ENCODE assay signal across 23 mouse cellular contexts in the genomic region with DNA sequence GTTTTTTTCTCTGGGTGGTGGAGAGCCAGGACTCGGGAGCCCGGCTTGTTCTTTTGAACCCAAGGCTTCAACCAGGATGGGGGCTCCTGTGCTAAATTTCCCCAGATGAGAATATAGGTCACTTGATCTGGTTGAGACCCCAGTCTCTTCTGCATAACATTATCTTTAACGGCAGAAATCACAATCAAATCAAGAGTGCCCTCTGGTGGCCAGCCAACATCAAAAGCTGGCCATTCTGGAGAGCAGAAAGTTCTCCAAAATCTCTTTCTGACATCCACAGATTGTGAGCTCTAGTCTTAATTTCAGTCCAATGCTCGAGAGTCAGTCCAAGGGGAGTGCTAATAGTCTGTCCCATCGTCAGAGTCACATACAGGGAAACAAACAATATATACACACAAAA. TPM values are rescaled to one million over a fixed set of nuclear protein-coding genes. Genes with fewer than 3 reads are reported as not detected.
A peak's percentile ranks its signal among the peaks of the same experiment; 100 is the strongest.
DNase-seq lines count a peak whose midpoint lies in the region; ATAC-seq and TF ChIP-seq lines count a peak whose summit lies in the region.
"Not testable (repeated sequence)": the region's sequence is repeated elsewhere in the genome, so short reads cannot be mapped to it uniquely, and the experiment has no call there.
"Had no signal": no experiment of that assay in that cellular context is flagged by ENCODE, and none has a peak within 500 bp of the region (broad histone marks: within the 10 kb centered on the region; RNA-seq: fewer than 3 reads in every experiment).

No protein-coding gene starts in this region.

- WGBS in forebrain, postnatal 0 days, result 67% methylated on average over 5 of the region's 5 CpGs
- 75% methylated on average over 5 of the region's 5 CpGs for WGBS in lung, embryonic 14.5 days
- WGBS in midbrain, embryonic 14.5 days, result 76% methylated on average over 5 of the region's 5 CpGs
- WGBS in thymus, adult 2 months, result 76% methylated on average over 5 of the region's 5 CpGs

- H3K4me3 ChIP-seq in bone marrow macrophage, adult 2 months (ENCODE audit: insufficient read depth, low read length); forebrain, postnatal 0 days (ENCODE audit: low read depth, low read length); layer of hippocampus, adult 2 months; lung, embryonic 14.5 days (ENCODE audit: low read depth, low read length); midbrain, embryonic 14.5 days (replicated peaks; ENCODE audit: low read depth, low read length); thymus, adult 2 months (ENCODE audit: control insufficient read depth, insufficient read depth, low read length): not testable (repeated sequence)

- not testable (repeated sequence) for H3K27ac ChIP-seq in bone marrow macrophage, adult 2 months (ENCODE audit: insufficient read depth, low read depth, low read length); forebrain, postnatal 0 days (ENCODE audit: low read depth, low read length); layer of hippocampus, adult 2 months; lung, embryonic 14.5 days (ENCODE audit: low read depth); midbrain, embryonic 14.5 days (replicated peaks; ENCODE audit: low read depth, low read length); thymus, adult 2 months (ENCODE audit: control insufficient read depth, insufficient read depth, low read length)

- not testable (repeated sequence) for H3K4me2 ChIP-seq in forebrain, postnatal 0 days (ENCODE audit: low read depth); lung, embryonic 14.5 days; midbrain, embryonic 14.5 days (ENCODE audit: low read length)

- peak; percentile 19; the same call in 1 of the 2 replicates for TF ChIP-seq CTCF in bone marrow macrophage, adult 2 months (IDR thresholded peaks at IDR 0.05; ENCODE audit: low read depth, low read length)
- TF ChIP-seq CTCF in forebrain, postnatal 0 days (IDR thresholded peaks at IDR 0.05; ENCODE audit: low read depth), result peak; percentile 46
- peak; percentile 64 for TF ChIP-seq CTCF in layer of hippocampus, adult 2 months (conservative IDR thresholded peaks at IDR 0.05)
- TF ChIP-seq CTCF in lung, embryonic 14.5 days (IDR thresholded peaks at IDR 0.05; ENCODE audit: low read depth), result peak; percentile 49
- TF ChIP-seq CTCF in thymus, adult 2 months (IDR thresholded peaks at IDR 0.05; ENCODE audit: borderline replicate concordance, control insufficient read depth, extremely low read depth, insufficient read depth, low read length, poor library complexity), result not testable (repeated sequence)

- not testable (repeated sequence) for H3K27me3 ChIP-seq in forebrain, postnatal 0 days (ENCODE audit: insufficient read depth, low read length); lung, embryonic 14.5 days (ENCODE audit: insufficient read depth, low read length); midbrain, embryonic 14.5 days (ENCODE audit: control insufficient read depth, insufficient read depth, low read length); thymus, adult 2 months (ENCODE audit: control insufficient read depth, insufficient read depth, low read length)

- DNase-seq in forebrain, postnatal 0 days; layer of hippocampus, adult 2 months (ENCODE audit: low spot score in 2 of 2): not testable (repeated sequence)
- DNase-seq in induced T-regulatory cell, adult 2 months (ENCODE audit: low read depth), result peak; percentile 27
- DNase-seq in lung, embryonic 14.5 days, result peak; percentile 36
- DNase-seq in midbrain, embryonic 14.5 days, result peak; percentile 39
- peak; percentile 13 for DNase-seq in thymus, adult 2 months

- ATAC-seq in forebrain, postnatal 0 days; lung, embryonic 14.5 days (ENCODE audit: insufficient read depth); midbrain, embryonic 14.5 days (ENCODE audit: low FRiP score, low TSS enrichment): not testable (repeated sequence)

- not testable (repeated sequence) for H3K9me3 ChIP-seq in forebrain, postnatal 0 days (ENCODE audit: low read length); lung, embryonic 14.5 days (ENCODE audit: low read depth, low read length); midbrain, embryonic 14.5 days (ENCODE audit: control insufficient read depth, low read length)

- not testable (repeated sequence) for H3K9ac ChIP-seq in forebrain, postnatal 0 days; lung, embryonic 14.5 days; midbrain, embryonic 14.5 days (replicated peaks; ENCODE audit: low read length)

- H3K36me3 ChIP-seq in forebrain, postnatal 0 days (ENCODE audit: insufficient read depth); lung, embryonic 14.5 days (ENCODE audit: insufficient read depth); midbrain, embryonic 14.5 days (ENCODE audit: control insufficient read depth, insufficient read depth, low read length); thymus, adult 2 months (ENCODE audit: control insufficient read depth, insufficient read depth, low read length): not testable (repeated sequence)

- not testable (repeated sequence) for TF ChIP-seq POLR2A in bone marrow macrophage, adult 2 months (IDR thresholded peaks at IDR 0.05; ENCODE audit: borderline replicate concordance, low read depth, low read length); thymus, adult 2 months (IDR thresholded peaks at IDR 0.05; ENCODE audit: control insufficient read depth, extremely low read depth, insufficient read depth, low read length, poor library complexity)

- not testable (repeated sequence) for H3K4me1 ChIP-seq in bone marrow macrophage, adult 2 months (ENCODE audit: control insufficient read depth, insufficient read depth, low read length); forebrain, postnatal 0 days (ENCODE audit: insufficient read depth); lung, embryonic 14.5 days (ENCODE audit: insufficient read depth); midbrain, embryonic 14.5 days (ENCODE audit: control insufficient read depth, insufficient read depth, low read length); thymus, adult 2 months (replicated peaks; ENCODE audit: control insufficient read depth, insufficient read depth, low read length)

RNA-seq across cellular contexts. Expression of a gene that starts 7.7 kb away (rescaled TPM):
- polyA plus RNA-seq in bone marrow macrophage, adult 2 months (2012; ENCODE audit: insufficient read depth, insufficient read length, missing spikeins), result not detected in 2 replicates
- not detected in 2 replicates for total RNA-seq in forebrain, postnatal 0 days (2014; rRNA removed)
- not detected in 2 replicates for polyA plus RNA-seq in forebrain, postnatal 0 days (2015; fragmentation: Nextera tagmentation; extraction: Ambion mirVana)
- not detected for total RNA-seq in layer of hippocampus, adult 2 months (2021)
- polyA plus RNA-seq in lung, embryonic 14.5 days (2014; fragmentation: Nextera tagmentation; extraction: Ambion mirVana), result not detected in 2 replicates
- polyA plus RNA-seq in midbrain, embryonic 14.5 days (2014; fragmentation: Nextera tagmentation; extraction: Ambion mirVana), result not detected in 2 replicates
- polyA plus RNA-seq in thymus, adult 2 months (2012; rRNA removed), result 0.13 and 0.62 TPM in 2 replicates
- total RNA-seq: common myeloid progenitor, adult 5-6 weeks; G1E; gastrocnemius, postnatal 10 days; heart, adult 18-20 months; heart, postnatal 25 days had no signal
- polyA plus RNA-seq: activated CD4-positive, CD25-positive, alpha-beta regulatory T cell, adult 4 months; cerebellum, adult 2 months; embryonic facial prominence, embryonic 12.5 days; forebrain, embryonic 11.5 days; forebrain, embryonic 15.5 days; G1E; hindbrain, embryonic 10.5 days; inflammation-experienced regulatory T-cells, adult 6 months had no signal

RNA-seq across cellular contexts. Expression of a gene that starts 33.7 kb away (rescaled TPM):
- 8.4 and 9.5 TPM in 2 replicates for polyA plus RNA-seq in bone marrow macrophage, adult 2 months (2012; ENCODE audit: insufficient read depth, insufficient read length, missing spikeins)
- total RNA-seq in forebrain, postnatal 0 days (2014; rRNA removed), result 52.4 and 58.5 TPM in 2 replicates
- 128 and 145 TPM in 2 replicates for polyA plus RNA-seq in forebrain, postnatal 0 days (2015; fragmentation: Nextera tagmentation; extraction: Ambion mirVana)
- 100 to 1,000 TPM; 101 to 119 TPM for total RNA-seq in layer of hippocampus, adult 2 months (2021)
- polyA plus RNA-seq in lung, embryonic 14.5 days (2014; fragmentation: Nextera tagmentation; extraction: Ambion mirVana), result 13.8 and 14.3 TPM in 2 replicates
- polyA plus RNA-seq in midbrain, embryonic 14.5 days (2014; fragmentation: Nextera tagmentation; extraction: Ambion mirVana), result 101 and 129 TPM in 2 replicates
- polyA plus RNA-seq in thymus, adult 2 months (2012; rRNA removed), result 156 and 176 TPM in 2 replicates

RNA-seq across cellular contexts. Expression of a gene that starts 43.0 kb away (rescaled TPM):
- polyA plus RNA-seq in bone marrow macrophage, adult 2 months (2012; ENCODE audit: insufficient read depth, insufficient read length, missing spikeins), result not detected in 2 replicates
- 0.08 TPM in 1 of 2 replicates, not detected in the other for total RNA-seq in forebrain, postnatal 0 days (2014; rRNA removed)
- 0.06 and 0.09 TPM in 2 replicates for polyA plus RNA-seq in forebrain, postnatal 0 days (2015; fragmentation: Nextera tagmentation; extraction: Ambion mirVana)
- 1 to 10 TPM; 1.2 to 1.3 TPM for total RNA-seq in layer of hippocampus, adult 2 months (2021)
- polyA plus RNA-seq in lung, embryonic 14.5 days (2014; fragmentation: Nextera tagmentation; extraction: Ambion mirVana), result 0.19 TPM in 1 of 2 replicates, not detected in the other
- 0.74 and 1.4 TPM in 2 replicates for polyA plus RNA-seq in midbrain, embryonic 14.5 days (2014; fragmentation: Nextera tagmentation; extraction: Ambion mirVana)
- polyA plus RNA-seq in thymus, adult 2 months (2012; rRNA removed), result 0.19 and 0.38 TPM in 2 replicates
- total RNA-seq: adrenal gland, adult 18-20 months; adrenal gland, postnatal 14 days; gastrocnemius, postnatal 10 days; gastrocnemius, postnatal 4 days; heart, adult 18-20 months; heart, postnatal 25 days had no signal
- polyA plus RNA-seq: G1E, Patski had no signal

RNA-seq across cellular contexts. Expression of a gene that starts 43.7 kb away (rescaled TPM):
- polyA plus RNA-seq in bone marrow macrophage, adult 2 months (2012; ENCODE audit: insufficient read depth, insufficient read length, missing spikeins), result not detected in 2 replicates
- 0.46 and 2.1 TPM in 2 replicates for total RNA-seq in forebrain, postnatal 0 days (2014; rRNA removed)
- polyA plus RNA-seq in forebrain, postnatal 0 days (2015; fragmentation: Nextera tagmentation; extraction: Ambion mirVana), result 0.07 and 0.11 TPM in 2 replicates
- total RNA-seq in layer of hippocampus, adult 2 months (2021), result 10 to 100 TPM; 15.0 to 20.4 TPM
- not detected in 2 replicates for polyA plus RNA-seq in lung, embryonic 14.5 days (2014; fragmentation: Nextera tagmentation; extraction: Ambion mirVana)
- polyA plus RNA-seq in midbrain, embryonic 14.5 days (2014; fragmentation: Nextera tagmentation; extraction: Ambion mirVana), result 5.0 and 5.7 TPM in 2 replicates
- 0.05 and 0.15 TPM in 2 replicates for polyA plus RNA-seq in thymus, adult 2 months (2012; rRNA removed)
- total RNA-seq: adrenal gland, adult 18-20 months; adrenal gland, postnatal 14 days; common myeloid progenitor, adult 5-6 weeks; G1E; gastrocnemius, postnatal 10 days; heart, adult 18-20 months; heart, postnatal 25 days had no signal
- polyA plus RNA-seq: activated CD4-positive, CD25-positive, alpha-beta regulatory T cell, adult 4 months; G1E; inflammation-experienced regulatory T-cells, adult 6 months; Patski had no signal

RNA-seq across cellular contexts. Expression of a gene that starts 50.8 kb away (rescaled TPM):
- 12.0 and 14.6 TPM in 2 replicates for polyA plus RNA-seq in bone marrow macrophage, adult 2 months (2012; ENCODE audit: insufficient read depth, insufficient read length, missing spikeins)
- 2.9 and 4.1 TPM in 2 replicates for total RNA-seq in forebrain, postnatal 0 days (2014; rRNA removed)
- 12.7 and 14.0 TPM in 2 replicates for polyA plus RNA-seq in forebrain, postnatal 0 days (2015; fragmentation: Nextera tagmentation; extraction: Ambion mirVana)
- total RNA-seq in layer of hippocampus, adult 2 months (2021), result 1 to 10 TPM; 2.7 to 4.8 TPM
- 24.9 and 26.0 TPM in 2 replicates for polyA plus RNA-seq in lung, embryonic 14.5 days (2014; fragmentation: Nextera tagmentation; extraction: Ambion mirVana)
- polyA plus RNA-seq in midbrain, embryonic 14.5 days (2014; fragmentation: Nextera tagmentation; extraction: Ambion mirVana), result 6.3 and 7.4 TPM in 2 replicates
- 30.0 and 89.6 TPM in 2 replicates for polyA plus RNA-seq in thymus, adult 2 months (2012; rRNA removed)
